Mouse (Mus musculus) kidney, adult 2 months (tissue): ENCODE measurements around the gene Syt1.

Experiments
- CTCF ChIP-seq: fragments of 200-500 bp; conservative IDR thresholded peaks from 2 replicates; pipeline ENCODE4 v1.5.1; 2011; ENCODE audit warnings: low read depth, mild to moderate bottlenecking, control low read depth, low read length, moderate library complexity, mixed read lengths; ENCODE audit not compliant: insufficient read depth, insufficient read length
- POLR2A ChIP-seq: fragments of 200-500 bp; IDR thresholded peaks from one replicate; pipeline ENCODE4 v1.6.1; 2011; ENCODE audit warnings: low read depth, low read length, control low read depth

DNA sequence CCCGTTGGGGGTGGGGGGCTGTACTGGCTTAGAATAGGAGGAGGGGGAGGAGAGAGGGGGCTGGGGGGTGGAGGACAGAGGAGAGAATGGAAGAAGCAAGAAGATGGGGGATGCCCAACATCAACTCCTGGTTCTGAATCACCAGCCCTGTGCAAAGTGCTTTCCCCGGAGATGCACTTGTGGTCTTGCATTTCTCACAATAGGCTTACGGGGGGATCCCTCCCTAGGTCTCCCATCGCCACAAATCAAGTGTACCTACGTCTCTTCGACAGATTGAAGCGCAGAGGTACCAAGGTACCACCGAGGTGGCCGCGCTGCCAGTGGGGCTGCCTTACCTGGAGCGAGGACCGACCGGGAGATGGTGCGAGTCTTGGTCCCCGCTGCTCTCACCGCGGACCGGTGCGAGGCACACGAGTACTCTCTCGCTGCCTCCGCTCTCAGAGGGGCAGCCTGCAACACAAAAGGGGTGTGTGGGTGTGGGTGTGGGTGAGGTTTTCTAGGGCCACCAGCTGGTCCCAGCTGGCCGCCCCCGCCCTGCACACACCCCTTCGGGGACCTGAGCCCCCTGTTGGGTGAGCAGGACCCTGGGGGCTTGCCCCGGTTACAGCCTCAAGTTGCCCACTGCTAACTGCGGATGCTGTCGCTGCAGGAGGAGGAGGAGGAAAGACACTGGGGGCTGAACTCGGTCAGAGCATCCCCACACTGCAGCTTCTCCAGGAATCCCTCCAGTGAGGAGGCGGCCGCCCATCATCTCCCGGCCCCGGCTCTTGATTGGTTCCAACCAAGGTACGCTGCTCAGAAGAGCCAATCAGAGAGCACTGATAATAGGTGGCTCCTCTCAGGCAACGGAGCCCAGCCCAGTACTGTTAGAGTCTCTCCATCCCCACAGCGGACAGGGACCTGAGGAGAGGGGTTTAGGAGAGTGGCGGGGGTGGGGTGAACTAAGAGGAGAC lies at the start of gene Syt1:
- TF ChIP-seq POLR2A (no peak), CTCF (no peak)
